Mouse (Mus musculus) macrophage (primary cell): ENCODE data around the gene Dgkh. TPM values are rescaled to one million over a fixed set of nuclear protein-coding genes. Genes with fewer than 3 reads are reported as not detected.
"Not testable (repeated sequence)": the region's sequence is repeated elsewhere in the genome, so short reads cannot be mapped to it uniquely, and the experiment has no call there.

Source experiments
- H3K27ac ChIP-seq: fragments of 350-480 bp; formaldehyde crosslinking; 2 replicates; pipeline ENCODE4 v1.9.0; 2021
- H3K36me3 ChIP-seq: fragments of 350-480 bp; formaldehyde crosslinking; 2 replicates; pipeline ENCODE4 v1.9.0; 2021; ENCODE audit errors: inconsistent target
- H3K4me3 ChIP-seq: fragments of 350-480 bp; formaldehyde crosslinking; 2 replicates; pipeline ENCODE4 v1.9.0; 2021; ENCODE audit errors: inconsistent target
- H3K79me2 ChIP-seq: fragments of 350-480 bp; formaldehyde crosslinking; 2 replicates; pipeline ENCODE4 v1.9.0; 2021; ENCODE audit errors: inconsistent target
- WGBS: methylation state at CpG from one replicate; pipeline ENCODE4 v1.1.7; 2026; ENCODE audit warnings: inconsistent platforms; ENCODE audit not compliant: missing documents; 5-methylcytosine and 5-hydroxymethylcytosine counted together
- polyA plus RNA-seq: library from polyadenylated mRNA; stranded (reverse); fragments of 250-400 nt; gene quantifications from 3 replicates; pipeline ENCODE4 v1.2.4, GENCODE M21; 2018; ENCODE audit warnings: inconsistent platforms

Dgkh gene
- polyA plus RNA-seq, 1 experiment from 2014 or later: 2.1 TPM

- H3K4me3 ChIP-seq: peak overlapping the region; percentile 54
- H3K27ac ChIP-seq: peak overlapping the region; percentile 73
- H3K36me3 ChIP-seq: no peaks in the 10 kb centered on the region
- no peaks in the 10 kb centered on the region for H3K79me2 ChIP-seq
- 30% methylated on average over 12 of the region's 12 CpGs for WGBS
Measured at GRCm38 (mm10) chr14:78733366-78734076, 945 bp upstream of the Dgkh start.

GRCm38 (mm10) chr14:78731852-78732616, 542 bp downstream of the Dgkh start:
- WGBS: under 1% methylated on average over 73 of the region's 90 CpGs
- no peaks in the 10 kb centered on the region for H3K79me2 ChIP-seq
- H3K36me3 ChIP-seq: no peaks in the 10 kb centered on the region
- H3K4me3 ChIP-seq: peak overlapping the region; percentile 12; the same call in 1 of the 2 replicates
- H3K27ac ChIP-seq: no peak overlapping the region

DNA sequence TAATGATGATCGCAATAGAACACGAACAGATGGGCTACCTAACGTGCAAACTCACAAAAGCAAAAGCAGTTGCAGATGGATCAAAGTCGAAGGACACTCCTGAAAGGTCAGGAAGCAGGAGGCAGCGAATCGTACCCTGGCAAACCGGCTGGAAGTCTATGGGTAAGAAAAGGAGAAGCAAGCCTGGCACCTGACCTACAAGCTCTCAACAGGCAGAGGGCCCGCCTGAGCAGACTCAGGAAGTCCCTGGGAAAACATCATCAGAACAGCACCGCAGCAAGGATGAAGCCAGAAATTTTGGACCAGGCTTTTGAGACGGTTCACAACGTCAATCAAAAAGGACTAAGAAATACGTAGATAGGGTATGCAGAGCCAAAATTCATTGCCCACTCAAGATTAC, 1.3 kb downstream of the Dgkh start:
- Histone ChIP-seq H3K36me3 (no peaks in the 10 kb centered on the region), H3K79me2 (no peaks in the 10 kb centered on the region), H3K4me3 (peak overlapping the region; percentile 12; the same call in 1 of the 2 replicates), H3K27ac (no peak overlapping the region)
- 20% methylated on average over 12 of the region's 12 CpGs for WGBS

- no peak overlapping the region for H3K4me3 ChIP-seq
- WGBS: 83% methylated on average over 13 of the region's 13 CpGs
- H3K79me2 ChIP-seq: no peaks in the 10 kb centered on the region
- no peaks in the 10 kb centered on the region for H3K36me3 ChIP-seq
- no peak overlapping the region for H3K27ac ChIP-seq
Measured at GRCm38 (mm10) chr14:78725976-78726375, 6.6 kb downstream of the Dgkh start.

DNA sequence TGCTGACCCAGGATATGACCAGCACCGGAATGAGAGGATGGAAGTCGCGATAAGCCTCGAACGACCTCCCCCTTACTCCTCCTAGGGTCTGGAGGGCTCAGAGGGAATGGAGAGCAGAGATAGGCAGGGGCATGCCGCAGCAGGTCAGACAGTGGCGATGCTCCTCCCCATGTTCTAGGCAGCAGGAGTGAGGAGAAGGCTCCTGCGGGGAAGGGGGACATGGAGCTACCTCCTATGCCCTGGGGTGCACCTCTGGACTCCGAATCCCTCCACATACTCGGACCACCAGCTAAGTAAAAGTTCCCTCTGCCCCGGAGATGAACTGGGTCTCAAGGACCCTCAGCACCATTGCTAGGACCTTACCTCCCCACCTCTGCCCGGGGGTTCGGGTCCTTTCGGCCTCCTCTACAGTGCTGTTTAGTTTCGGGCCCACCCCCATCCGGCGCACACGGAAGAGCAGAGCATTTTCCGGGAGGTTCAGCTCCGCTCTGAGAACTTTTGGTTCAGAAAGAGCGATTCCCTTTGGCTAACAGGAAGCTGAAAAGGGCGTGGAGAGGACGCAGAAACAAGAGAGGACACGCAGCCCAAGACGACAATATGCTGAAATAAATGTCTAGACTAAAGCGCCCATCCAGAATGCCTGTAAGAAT, 7.1 kb downstream of the Dgkh start:
- 27% methylated on average over 26 of the region's 26 CpGs for WGBS
- Histone ChIP-seq H3K27ac (no peak overlapping the region), H3K79me2 (no peaks in the 10 kb centered on the region), H3K36me3 (no peaks in the 10 kb centered on the region), H3K4me3 (peak overlapping the region; percentile 15; the same call in 1 of the 2 replicates)

- H3K36me3 ChIP-seq: no peaks in the 10 kb centered on the region
- WGBS: 10% methylated on average over 47 of the region's 52 CpGs
Measured at GRCm38 (mm10) chr14:78724414-78725306, 7.9 kb downstream of the Dgkh start.

DNA sequence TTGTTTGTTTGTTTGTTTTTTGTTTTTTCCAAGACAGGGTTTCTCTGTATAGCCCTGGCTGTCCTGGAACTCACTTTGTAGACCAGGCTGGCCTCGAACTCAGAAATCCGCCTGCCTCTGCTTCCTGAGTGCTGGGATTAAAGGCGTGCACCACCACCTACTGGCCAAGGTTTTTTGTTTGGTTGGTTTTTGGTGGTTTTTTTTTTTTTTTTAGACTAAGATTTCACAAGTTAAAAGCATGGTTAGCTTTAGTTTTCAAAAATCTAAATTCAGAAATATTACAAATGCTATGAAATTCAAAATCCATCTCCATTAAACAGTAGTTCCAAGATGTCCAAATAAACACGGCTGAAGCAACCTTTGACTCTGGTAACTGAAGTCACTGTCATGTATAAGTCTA, 8.9 kb downstream of the Dgkh start:
- WGBS: 92% methylated on average over 3 of the region's 4 CpGs
- not testable (repeated sequence) for H3K36me3 ChIP-seq, H3K4me3 ChIP-seq, H3K79me2 ChIP-seq, H3K27ac ChIP-seq

More at GRCm38 (mm10) chr14:78724414-78725306, 7.9 kb downstream of the Dgkh start:
- Histone ChIP-seq H3K4me3 (peak overlapping the region; percentile 15; the same call in 1 of the 2 replicates), H3K79me2 (no peaks in the 10 kb centered on the region), H3K27ac (no peak overlapping the region)

DNA sequence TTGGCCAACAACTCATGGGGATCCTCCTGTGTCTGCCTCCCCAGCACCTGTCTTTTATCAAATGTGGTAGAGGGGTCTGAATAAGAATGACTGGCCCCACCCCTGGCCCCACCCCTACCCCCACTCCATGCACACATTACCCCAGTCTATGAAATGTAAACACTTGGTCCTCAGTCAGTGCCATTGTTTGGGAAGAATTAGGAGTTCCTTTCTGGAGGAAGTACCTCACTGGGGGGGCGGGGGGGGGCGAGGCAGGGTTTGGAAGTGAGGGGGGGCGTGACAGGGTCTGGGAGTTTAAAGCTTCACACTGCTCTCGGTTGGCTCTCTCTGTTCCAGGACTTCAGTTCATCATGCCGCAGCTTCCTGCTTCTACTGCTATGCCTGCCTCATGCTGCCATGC, 10.5 kb downstream of the Dgkh start:
- Histone ChIP-seq H3K4me3 (no peak overlapping the region), H3K27ac (no peak overlapping the region), H3K36me3 (no peaks in the 10 kb centered on the region), H3K79me2 (no peaks in the 10 kb centered on the region)
- 79% methylated on average over 4 of the region's 5 CpGs for WGBS

DNA sequence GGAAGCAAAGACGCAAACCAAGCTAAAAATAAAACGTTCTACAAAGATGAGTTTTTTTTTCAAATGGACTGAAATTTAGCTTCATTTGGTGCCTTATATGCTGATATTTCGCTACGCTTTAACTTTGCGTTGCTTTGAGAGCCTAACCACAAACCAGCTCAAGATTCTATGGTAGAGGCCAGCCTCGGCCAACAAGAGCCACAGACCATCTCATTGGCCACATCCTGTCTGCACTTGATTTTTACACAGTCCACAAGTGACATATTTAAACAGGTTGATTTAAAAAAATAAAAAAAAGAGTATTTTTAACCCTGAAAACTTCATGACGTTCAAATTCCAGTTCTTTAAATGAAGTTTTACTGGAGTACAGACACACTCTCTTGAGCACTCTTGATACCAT, 16.5 kb downstream of the Dgkh start:
- H3K79me2 ChIP-seq: no peaks in the 10 kb centered on the region
- 77% methylated on average over 7 of the region's 7 CpGs for whole genome bisulfite sequencing
- no peaks in the 10 kb centered on the region for H3K36me3 ChIP-seq
- no peak overlapping the region for H3K4me3 ChIP-seq
- H3K27ac ChIP-seq: no peak overlapping the region

DNA sequence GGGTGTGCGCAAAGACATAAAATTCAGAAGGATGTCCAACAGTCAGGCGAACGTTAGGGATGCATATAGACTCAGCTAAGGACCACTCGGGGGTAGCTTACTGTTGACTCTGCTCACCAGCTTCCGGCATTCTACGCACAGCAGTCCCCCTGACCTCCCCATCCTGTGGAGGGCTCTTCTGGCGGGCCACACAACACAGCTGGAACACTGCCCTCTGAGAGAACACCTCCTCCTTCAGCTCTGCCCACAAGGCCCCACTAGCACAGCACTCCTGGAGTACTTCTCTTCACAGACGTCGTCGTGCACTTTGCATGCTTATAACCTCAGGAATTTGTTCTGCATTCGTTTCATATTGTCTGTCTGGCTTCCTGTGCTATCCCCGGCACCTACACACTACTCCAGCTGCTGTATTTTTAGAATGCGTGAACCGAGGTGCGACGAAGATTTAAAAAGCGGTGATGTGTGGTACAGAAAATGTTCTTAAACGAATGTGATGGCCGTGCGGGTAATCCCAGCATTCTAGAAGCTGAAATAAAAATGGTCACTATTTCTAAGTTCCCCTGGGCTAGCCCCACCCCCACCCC, 19.9 kb downstream of the Dgkh start:
- no peak overlapping the region for H3K4me3 ChIP-seq
- H3K27ac ChIP-seq: no peak overlapping the region
- no peaks in the 10 kb centered on the region for H3K79me2 ChIP-seq
- 82% methylated on average over 20 of the region's 20 CpGs for WGBS
- H3K36me3 ChIP-seq: no peaks in the 10 kb centered on the region

DNA sequence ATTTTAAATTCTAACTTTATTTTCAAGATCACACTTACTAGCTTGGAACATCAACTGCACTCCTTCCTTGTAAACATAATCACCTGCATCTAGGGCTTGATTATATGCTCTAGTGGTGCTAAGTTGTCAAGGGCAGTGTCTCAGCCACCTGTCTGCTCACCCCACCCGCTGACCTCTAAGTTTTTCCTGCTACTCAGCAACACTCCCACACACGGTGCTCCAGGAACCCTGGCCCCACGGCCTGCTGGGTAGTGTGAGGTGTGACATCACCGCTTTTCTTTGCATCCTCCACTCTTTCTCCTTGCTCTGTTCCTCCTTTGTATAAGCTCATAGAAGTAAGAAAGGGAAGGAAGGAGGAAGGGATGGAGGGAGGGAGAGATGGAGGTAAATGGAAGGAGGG, 21.9 kb downstream of the Dgkh start:
- no peak overlapping the region for H3K4me3 ChIP-seq
- H3K27ac ChIP-seq: no peak overlapping the region
- WGBS: 75% methylated on average over 4 of the region's 4 CpGs
- no peaks in the 10 kb centered on the region for H3K36me3 ChIP-seq
- no peaks in the 10 kb centered on the region for H3K79me2 ChIP-seq

DNA sequence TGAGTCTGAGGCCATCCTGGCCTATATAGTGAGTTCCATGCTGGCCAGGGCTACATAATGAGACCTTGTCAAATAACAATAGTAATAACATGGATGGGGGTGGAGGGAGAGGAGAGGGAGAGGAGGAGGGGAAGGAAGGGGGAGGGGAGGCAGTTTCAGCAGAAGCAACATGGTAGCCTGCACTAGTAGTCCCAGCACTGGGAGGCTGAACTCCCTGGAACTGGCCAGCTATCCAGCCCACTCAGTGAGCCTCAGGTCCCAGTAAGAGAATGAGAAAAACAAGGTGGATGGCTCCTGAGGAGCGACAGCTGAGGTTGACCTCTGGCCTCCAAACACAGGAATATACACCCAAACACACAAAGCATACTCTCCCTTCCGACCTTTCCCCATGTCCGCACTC, 27.0 kb downstream of the Dgkh start:
- no peaks in the 10 kb centered on the region for H3K36me3 ChIP-seq
- no peaks in the 10 kb centered on the region for H3K79me2 ChIP-seq
- 94% methylated on average over 3 of the region's 3 CpGs for WGBS
- H3K27ac ChIP-seq: no peak overlapping the region
- no peak overlapping the region for H3K4me3 ChIP-seq

- Histone ChIP-seq H3K36me3 (no peaks in the 10 kb centered on the region), H3K4me3 (no peak overlapping the region), H3K79me2 (no peaks in the 10 kb centered on the region), H3K27ac (no peak overlapping the region)
- 97% methylated on average over 4 of the region's 4 CpGs for WGBS
Measured at GRCm38 (mm10) chr14:78703989-78704388, 28.6 kb downstream of the Dgkh start.

DNA sequence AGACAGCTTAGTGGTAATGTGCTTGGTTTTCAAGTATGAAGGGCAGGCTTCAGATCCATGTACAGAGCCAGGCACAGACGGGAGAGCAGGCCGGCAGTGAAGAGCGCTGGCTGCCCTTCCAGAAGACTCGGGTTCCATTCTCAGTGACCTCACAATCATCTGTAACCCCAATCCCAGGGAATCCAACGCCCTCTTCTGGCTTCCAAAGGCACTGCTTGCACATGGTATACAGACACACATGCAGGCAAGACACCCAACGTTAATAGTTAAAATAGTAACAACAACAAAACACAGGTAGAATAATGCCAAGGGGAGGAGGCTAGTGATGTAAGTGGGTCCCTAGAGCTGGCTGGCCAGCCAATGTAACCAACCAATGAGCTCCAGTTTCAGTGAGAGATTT, 29.2 kb downstream of the Dgkh start:
- Histone ChIP-seq H3K4me3 (no peak overlapping the region), H3K27ac (no peak overlapping the region), H3K36me3 (no peaks in the 10 kb centered on the region), H3K79me2 (no peaks in the 10 kb centered on the region)
- whole genome bisulfite sequencing: 82% methylated on average over 6 of the region's 6 CpGs
